Mouse (Mus musculus): ENCODE measurements around the gene Gm21761.
"Not testable (repeated sequence)": the region's sequence is repeated elsewhere in the genome, so short reads cannot be mapped to it uniquely, and the experiment has no call there.

DNA sequence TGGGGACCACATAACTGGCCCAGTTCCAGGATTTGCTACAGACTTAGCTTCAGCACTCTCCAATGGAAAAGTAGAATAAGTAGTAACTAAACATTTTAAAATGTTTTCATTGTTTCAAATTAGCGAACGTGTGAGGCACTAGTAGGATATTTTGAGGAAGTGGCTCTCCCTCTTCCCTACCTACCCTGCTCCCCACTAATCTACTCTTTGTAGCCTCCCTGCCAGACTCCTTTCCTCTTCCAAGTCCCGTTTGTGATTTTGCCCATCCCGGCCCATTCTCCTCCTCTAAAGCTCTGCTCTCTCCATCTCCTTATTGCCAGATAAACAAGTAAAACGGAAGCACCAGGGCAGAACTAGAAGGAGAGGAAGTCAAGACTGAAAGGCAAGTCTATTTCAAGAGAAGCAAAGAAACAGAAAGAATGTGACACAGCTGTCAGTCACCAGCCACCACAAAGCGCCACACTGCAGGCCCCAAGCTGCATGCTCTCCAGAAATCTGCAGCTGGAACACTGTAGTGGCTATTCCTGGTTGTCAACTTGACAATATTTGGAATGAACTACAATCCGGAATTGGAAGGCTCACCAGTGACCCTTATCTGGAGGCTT lies 64.6 kb downstream of the Gm21761 start:
- not testable (repeated sequence) for TF ChIP-seq CTCF (IDR thresholded peaks at IDR 0.05; ENCODE audit: extremely low read depth, insufficient read length, insufficient replicate concordance, low read depth, low read length); POLR2A (IDR thresholded peaks at IDR 0.05; ENCODE audit: low read depth, low read length)

All from small intestine, adult 2 months (tissue).